Mouse (Mus musculus) lung, embryonic 15.5 days (tissue): ENCODE measurements around the gene Snx25. TPM values are rescaled to one million over a fixed set of nuclear protein-coding genes. Genes with fewer than 3 reads are reported as not detected.
A peak's percentile ranks its signal among the peaks of the same experiment; 100 is the strongest.

Source experiments
- ATAC-seq: fragments of 200-750 bp; cut with Nextera tagmentation; 2 replicates; pipeline ENCODE4 v1.8.0; 2017; ENCODE audit warnings: moderate number of reproducible peaks, borderline replicate concordance; ENCODE audit not compliant: low FRiP score, low TSS enrichment; ENCODE audit errors: extremely low read depth
- H3K27ac ChIP-seq: fragments of 300-500 bp; sonication (generic); 2 replicates; pipeline ENCODE4 v1.5.1; 2015; ENCODE audit warnings: moderate library complexity, mild to moderate bottlenecking, inconsistent platforms
- H3K27me3 ChIP-seq: fragments of 300-500 bp; sonication (generic); 2 replicates; pipeline ENCODE4 v1.6.1; 2015; ENCODE audit warnings: inconsistent platforms
- H3K36me3 ChIP-seq: fragments of 300-500 bp; sonication (generic); 2 replicates; pipeline ENCODE4 v1.6.1; 2015; ENCODE audit warnings: inconsistent platforms
- H3K4me1 ChIP-seq: fragments of 300-500 bp; sonication (generic); 2 replicates; pipeline ENCODE4 v1.6.1; 2015; ENCODE audit warnings: inconsistent platforms
- H3K4me2 ChIP-seq: fragments of 300-500 bp; sonication (generic); 2 replicates; pipeline ENCODE4 v1.6.1; 2015; ENCODE audit warnings: inconsistent platforms, mild to moderate bottlenecking, moderate library complexity
- H3K4me3 ChIP-seq: fragments of 300-500 bp; sonication (generic); 2 replicates; pipeline ENCODE4 v1.5.1; 2015; ENCODE audit warnings: mild to moderate bottlenecking, inconsistent platforms
- H3K9ac ChIP-seq: fragments of 300-500 bp; sonication (generic); 2 replicates; pipeline ENCODE4 v1.6.1; 2015; ENCODE audit warnings: inconsistent platforms
- H3K9me3 ChIP-seq: fragments of 300-500 bp; sonication (generic); 2 replicates; pipeline ENCODE4 v1.6.1; 2016; ENCODE audit warnings: inconsistent platforms
- WGBS: fragments of 180-500 bp; shearing (Covaris S2); methylation state at CpG from one replicate; pipeline ENCODE4 v1.1.7; 2015; 5-methylcytosine and 5-hydroxymethylcytosine counted together
- polyA plus RNA-seq: library from polyadenylated mRNA; unstranded; fragments of >200 nt; fragmentation: Nextera tagmentation; extraction: Ambion mirVana; gene quantifications from 2 replicates; pipeline ENCODE4 v1.2.1, GENCODE M21; 2015

Gene Snx25
- polyA plus RNA-seq, 1 experiment from 2014 or later, result 8.1 TPM

- peak; percentile 99 for ATAC-seq
- no peaks in the 10 kb centered on the region for H3K27me3 ChIP-seq
- WGBS, result 5% methylated on average over 55 of the region's 55 CpGs
- H3K9ac ChIP-seq, result peak overlapping the region; percentile 69
- no peaks in the 10 kb centered on the region for H3K9me3 ChIP-seq
- H3K4me1 ChIP-seq, result peaks cover 5% of the 10 kb centered on the region; the same call in 1 of the 2 replicates
- H3K4me3 ChIP-seq, result peak overlapping the region; percentile 54
- peaks cover 22% of the 10 kb centered on the region for H3K36me3 ChIP-seq
- peak overlapping the region; percentile 78 for H3K4me2 ChIP-seq
- peak overlapping the region; percentile 98 for H3K27ac ChIP-seq
Measured at GRCm38 (mm10) chr8:45999784-46000705, 151.9 kb downstream of the Snx25 start.

GRCm38 (mm10) chr8:45999138-45999783 lies 152.7 kb downstream of the Snx25 start, which contains the start of gene Lrp2bp:
TSS of gene Lrp2bp (plus strand) at chr8:45999303.
- no peaks in the 10 kb centered on the region for H3K27me3 ChIP-seq
- peak within 1 kb of the TSS; percentile 98 for H3K27ac ChIP-seq
- ATAC-seq, result peak; percentile 1; the same call in 1 of the 2 replicates
- H3K4me2 ChIP-seq, result peak within 1 kb of the TSS; percentile 78
- 2% methylated on average over 22 of the region's 22 CpGs for WGBS
- H3K36me3 ChIP-seq, result peaks cover 22% of the 10 kb centered on the region
- peak within 1 kb of the TSS; percentile 54 for H3K4me3 ChIP-seq
- peaks cover 5% of the 10 kb centered on the region; the same call in 1 of the 2 replicates for H3K4me1 ChIP-seq
- peak within 1 kb of the TSS; percentile 69 for H3K9ac ChIP-seq
- no peaks in the 10 kb centered on the region for H3K9me3 ChIP-seq

- H3K27me3 ChIP-seq, result no peaks in the 10 kb centered on the region
- no peak overlapping the region for H3K9ac ChIP-seq
- no peak overlapping the region for H3K27ac ChIP-seq
- ATAC-seq, result no peak
- H3K36me3 ChIP-seq, result peaks cover 28% of the 10 kb centered on the region
- 76% methylated on average over 2 of the region's 2 CpGs for WGBS
- H3K9me3 ChIP-seq, result no peaks in the 10 kb centered on the region
- H3K4me1 ChIP-seq, result peaks cover 5% of the 10 kb centered on the region; the same call in 1 of the 2 replicates
- H3K4me2 ChIP-seq, result peak overlapping the region; percentile 78
- H3K4me3 ChIP-seq, result peak overlapping the region; percentile 54; the same call in 1 of the 2 replicates
Measured at GRCm38 (mm10) chr8:45998228-45998627, 153.7 kb downstream of the Snx25 start.

GRCm38 (mm10) chr8:45995576-45995975 lies 156.4 kb downstream of the Snx25 start:
- Histone ChIP-seq H3K4me2 (no peak overlapping the region), H3K9ac (no peak overlapping the region), H3K27ac (no peak overlapping the region), H3K9me3 (no peaks in the 10 kb centered on the region), H3K36me3 (peaks cover 41% of the 10 kb centered on the region), H3K4me3 (no peak overlapping the region), H3K4me1 (peaks cover 5% of the 10 kb centered on the region; the same call in 1 of the 2 replicates), H3K27me3 (no peaks in the 10 kb centered on the region)
- 77% methylated on average over 3 of the region's 3 CpGs for WGBS
- no peak for ATAC-seq

GRCm38 (mm10) chr8:45994111-45994510 lies 157.8 kb downstream of the Snx25 start:
- Histone ChIP-seq H3K4me2 (no peak overlapping the region), H3K4me3 (no peak overlapping the region), H3K27ac (no peak overlapping the region), H3K4me1 (peaks cover 2% of the 10 kb centered on the region; the same call in 1 of the 2 replicates), H3K9ac (no peak overlapping the region), H3K27me3 (no peaks in the 10 kb centered on the region), H3K9me3 (no peaks in the 10 kb centered on the region), H3K36me3 (peaks cover 47% of the 10 kb centered on the region)
- no peak for ATAC-seq
- WGBS, result 92% methylated on average over 2 of the region's 2 CpGs

- Histone ChIP-seq H3K36me3 (peaks cover 39% of the 10 kb centered on the region), H3K4me1 (peaks cover 5% of the 10 kb centered on the region; the same call in 1 of the 2 replicates), H3K4me2 (no peak overlapping the region)
Measured at GRCm38 (mm10) chr8:45990631-45991310, 161.2 kb downstream of the Snx25 start.

GRCm38 (mm10) chr8:45988189-45988588 lies 163.8 kb downstream of the Snx25 start:
- peaks cover 5% of the 10 kb centered on the region; the same call in 1 of the 2 replicates for H3K4me1 ChIP-seq
- no peak overlapping the region for H3K4me2 ChIP-seq
- ATAC-seq, result no peak
- H3K27me3 ChIP-seq, result no peaks in the 10 kb centered on the region
- no peak overlapping the region for H3K27ac ChIP-seq
- H3K9me3 ChIP-seq, result no peaks in the 10 kb centered on the region
- WGBS, result 68% methylated on average over 2 of the region's 2 CpGs
- no peak overlapping the region for H3K9ac ChIP-seq
- no peak overlapping the region for H3K4me3 ChIP-seq
- peaks cover 41% of the 10 kb centered on the region for H3K36me3 ChIP-seq

More at GRCm38 (mm10) chr8:45990631-45991310, 161.2 kb downstream of the Snx25 start:
- Histone ChIP-seq H3K4me3 (no peak overlapping the region), H3K9me3 (no peaks in the 10 kb centered on the region), H3K27ac (no peak overlapping the region), H3K27me3 (no peaks in the 10 kb centered on the region), H3K9ac (no peak overlapping the region)
- no peak for ATAC-seq
- 84% methylated on average over 4 of the region's 4 CpGs for WGBS

GRCm38 (mm10) chr8:45986665-45987064 lies 165.3 kb downstream of the Snx25 start:
- no peak overlapping the region for H3K9ac ChIP-seq
- no peaks in the 10 kb centered on the region for H3K9me3 ChIP-seq
- H3K36me3 ChIP-seq, result peaks cover 52% of the 10 kb centered on the region
- H3K4me3 ChIP-seq, result no peak overlapping the region
- H3K4me1 ChIP-seq, result peaks cover 5% of the 10 kb centered on the region; the same call in 1 of the 2 replicates
- no peaks in the 10 kb centered on the region for H3K27me3 ChIP-seq
- 50% methylated on average over 3 of the region's 3 CpGs for WGBS
- H3K27ac ChIP-seq, result no peak overlapping the region
- no peak overlapping the region for H3K4me2 ChIP-seq
- ATAC-seq, result no peak

Other genes starting within 250 kb of the Snx25 start
- gene Ccdc110, start 217.5 kb downstream of the Snx25 start, polyA plus RNA-seq, result not detected in 2 replicates
- gene 1700029J07Rik, start 176.9 kb downstream of the Snx25 start, polyA plus RNA-seq, result 3.3 and 4.3 TPM in 2 replicates
- gene Ufsp2, start 176.6 kb downstream of the Snx25 start, polyA plus RNA-seq, result 78.4 and 80.1 TPM in 2 replicates
- 0.64 and 0.92 TPM in 2 replicates for gene Lrp2bp, start 152.9 kb downstream of the Snx25 start, polyA plus RNA-seq
- gene Ankrd37, start 146.5 kb downstream of the Snx25 start, polyA plus RNA-seq, result 33.4 and 44.7 TPM in 2 replicates
- gene Cfap97, start 388 bp downstream of the Snx25 start, polyA plus RNA-seq, result 25.9 and 26.5 TPM in 2 replicates
- 450 and 462 TPM in 2 replicates for gene Slc25a4, start 59.1 kb upstream of the Snx25 start, polyA plus RNA-seq
- gene Helt, start 142.5 kb upstream of the Snx25 start, polyA plus RNA-seq, result not detected in 2 replicates